Mouse (Mus musculus): ENCODE measurements around the gene Hoxa6. TPM values are rescaled to one million over a fixed set of nuclear protein-coding genes. Genes with fewer than 3 reads are reported as not detected.

Gene Hoxa6
- polyA plus RNA-seq, 1 experiment from 2014 or later, result 1.7 TPM

DNA sequence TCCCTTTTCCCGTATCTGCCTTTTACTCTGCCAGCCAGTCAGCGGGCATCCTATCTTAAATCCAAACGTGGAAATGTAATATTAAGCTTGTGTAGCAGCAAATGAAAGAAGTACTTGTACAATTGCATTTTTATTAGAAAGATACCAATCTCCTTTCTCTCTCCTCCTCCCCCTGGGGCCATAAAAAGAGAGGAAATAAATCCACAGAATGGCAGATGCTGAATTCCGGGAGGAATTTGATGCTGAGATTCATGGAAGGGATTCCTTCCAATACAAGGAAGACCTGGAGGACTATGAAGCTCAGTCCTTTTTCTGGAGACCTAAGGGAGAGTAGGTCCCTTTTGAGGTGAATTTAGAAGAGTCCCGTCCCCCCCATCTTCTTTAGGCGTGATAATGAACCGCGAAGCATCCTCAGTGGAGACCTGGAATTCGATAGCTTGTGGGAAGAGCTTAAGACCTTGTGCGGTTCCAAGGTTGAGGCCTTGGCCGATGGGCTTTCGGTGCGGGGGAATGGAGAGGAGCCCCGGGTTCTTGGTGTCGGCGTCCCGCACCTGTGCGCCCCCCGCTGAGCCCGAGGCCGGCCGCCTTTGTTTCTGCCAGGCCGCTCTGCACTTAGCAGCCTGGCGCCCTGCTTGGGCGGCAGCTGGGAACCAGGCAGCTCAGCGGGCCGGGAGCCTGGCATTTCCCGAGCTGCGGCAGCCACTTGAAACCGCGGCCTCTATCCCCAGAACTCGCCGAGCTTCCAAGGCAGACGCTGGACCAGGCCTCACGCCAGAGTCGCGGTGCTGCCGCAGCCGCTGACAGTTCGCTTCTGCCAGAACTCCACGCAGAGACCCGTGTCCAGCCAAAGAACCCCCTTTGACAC is 40.1 kb downstream of the Hoxa6 start:
- WGBS, result 8% methylated on average over 42 of the region's 42 CpGs

DNA sequence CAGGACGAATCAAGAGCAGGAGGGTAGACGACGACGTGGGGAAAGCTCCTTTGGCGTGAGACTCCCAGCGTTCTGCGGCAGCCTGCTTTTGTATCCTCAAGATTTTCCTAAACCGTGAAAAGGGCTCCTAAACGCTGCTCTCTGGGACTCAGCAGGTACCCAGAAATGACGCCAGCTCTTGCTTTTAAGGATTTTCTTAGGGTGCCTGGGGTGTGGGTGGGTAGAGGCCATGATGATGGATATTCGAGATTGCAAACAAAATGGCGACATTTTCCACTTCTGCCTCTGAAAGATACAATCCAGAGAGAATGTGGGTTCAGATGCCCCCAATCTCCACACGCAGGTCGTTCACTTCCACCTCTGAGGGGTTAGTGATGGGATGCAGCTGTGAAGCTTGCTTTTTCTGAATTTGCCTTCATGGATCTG is 40.8 kb downstream of the Hoxa6 start:
- H3K4me3 ChIP-seq (replicated peaks), result peak overlapping the region; percentile 45
- H3K9me3 ChIP-seq, result no peaks in the 10 kb centered on the region
- peak overlapping the region; percentile 89 for H3K27ac ChIP-seq
- H3K4me1 ChIP-seq, result peaks cover 38% of the 10 kb centered on the region
- peaks cover 21% of the 10 kb centered on the region for H3K27me3 ChIP-seq (replicated peaks)
- WGBS, result 25% methylated on average over 14 of the region's 14 CpGs
- peak overlapping the region; percentile 58 for H3K4me2 ChIP-seq
- no peaks in the 10 kb centered on the region for H3K36me3 ChIP-seq
- ATAC-seq (ENCODE audit: insufficient read depth, low FRiP score, low read depth), result no peak
- peak overlapping the region; percentile 45; the same call in 1 of the 2 replicates for H3K9ac ChIP-seq

More for the DNA sequence above, 40.1 kb downstream of the Hoxa6 start:
- Histone ChIP-seq H3K36me3 (no peaks in the 10 kb centered on the region), H3K9me3 (no peaks in the 10 kb centered on the region), H3K27ac (peak overlapping the region; percentile 89), H3K4me3 (replicated peaks) (peak overlapping the region; percentile 45), H3K4me2 (peak overlapping the region; percentile 58), H3K27me3 (replicated peaks) (peaks cover 21% of the 10 kb centered on the region), H3K9ac (peak overlapping the region; percentile 45), H3K4me1 (peaks cover 38% of the 10 kb centered on the region)
- ATAC-seq (ENCODE audit: insufficient read depth, low FRiP score, low read depth), result no peak

DNA sequence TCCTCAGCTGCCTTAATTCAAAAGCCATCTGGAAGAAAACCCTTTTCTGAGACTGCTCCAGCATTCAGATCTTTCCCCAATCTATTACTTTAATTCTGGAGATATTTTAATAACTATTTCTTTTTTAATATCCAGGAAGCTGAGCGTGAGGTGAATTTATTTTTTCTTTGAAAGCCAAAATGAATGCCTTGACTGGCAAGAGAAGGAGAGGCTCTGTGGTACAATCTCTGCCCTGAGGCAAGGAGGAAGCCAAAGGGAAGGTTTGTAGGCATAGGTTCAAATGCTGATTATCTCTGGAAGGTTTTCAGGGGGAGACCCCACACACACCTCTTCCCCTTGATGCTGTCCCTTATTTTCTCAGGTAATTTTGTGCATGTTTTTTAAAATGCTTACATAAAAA is 41.3 kb downstream of the Hoxa6 start:
- no peak for ATAC-seq (ENCODE audit: insufficient read depth, low FRiP score, low read depth)
- Histone ChIP-seq H3K9ac (peak overlapping the region; percentile 45; the same call in 1 of the 2 replicates), H3K4me1 (peaks cover 33% of the 10 kb centered on the region), H3K36me3 (no peaks in the 10 kb centered on the region), H3K4me3 (replicated peaks) (peak overlapping the region; percentile 45), H3K4me2 (peak overlapping the region; percentile 58), H3K27me3 (replicated peaks) (peaks cover 16% of the 10 kb centered on the region), H3K9me3 (no peaks in the 10 kb centered on the region), H3K27ac (peak overlapping the region; percentile 89)
- 30% methylated on average over 1 of the region's 1 CpGs for WGBS

- H3K9me3 ChIP-seq, result no peaks in the 10 kb centered on the region
- 10% methylated on average over 4 of the region's 4 CpGs for WGBS
- peak overlapping the region; percentile 89 for H3K27ac ChIP-seq
- H3K36me3 ChIP-seq, result no peaks in the 10 kb centered on the region
- H3K27me3 ChIP-seq (replicated peaks), result peaks cover 15% of the 10 kb centered on the region
- peak overlapping the region; percentile 45 for H3K4me3 ChIP-seq (replicated peaks)
- no peak for ATAC-seq (ENCODE audit: insufficient read depth, low FRiP score, low read depth)
- H3K9ac ChIP-seq, result peak overlapping the region; percentile 20; the same call in 1 of the 2 replicates
- H3K4me2 ChIP-seq, result peak overlapping the region; percentile 58
- peaks cover 27% of the 10 kb centered on the region for H3K4me1 ChIP-seq
Observed at GRCm38 (mm10) chr6:52166431-52167077, 42.0 kb downstream of the Hoxa6 start.

GRCm38 (mm10) chr6:52165441-52166370 is 42.8 kb downstream of the Hoxa6 start:
- Histone ChIP-seq H3K4me3 (replicated peaks) (peak overlapping the region; percentile 45), H3K9me3 (no peaks in the 10 kb centered on the region), H3K4me1 (peaks cover 20% of the 10 kb centered on the region), H3K9ac (peak overlapping the region; percentile 52), H3K4me2 (peak overlapping the region; percentile 58), H3K27me3 (replicated peaks) (peaks cover 9% of the 10 kb centered on the region), H3K27ac (peak overlapping the region; percentile 89), H3K36me3 (no peaks in the 10 kb centered on the region)
- 5% methylated on average over 28 of the region's 28 CpGs for WGBS
- ATAC-seq (ENCODE audit: insufficient read depth, low FRiP score, low read depth), result no peak

DNA sequence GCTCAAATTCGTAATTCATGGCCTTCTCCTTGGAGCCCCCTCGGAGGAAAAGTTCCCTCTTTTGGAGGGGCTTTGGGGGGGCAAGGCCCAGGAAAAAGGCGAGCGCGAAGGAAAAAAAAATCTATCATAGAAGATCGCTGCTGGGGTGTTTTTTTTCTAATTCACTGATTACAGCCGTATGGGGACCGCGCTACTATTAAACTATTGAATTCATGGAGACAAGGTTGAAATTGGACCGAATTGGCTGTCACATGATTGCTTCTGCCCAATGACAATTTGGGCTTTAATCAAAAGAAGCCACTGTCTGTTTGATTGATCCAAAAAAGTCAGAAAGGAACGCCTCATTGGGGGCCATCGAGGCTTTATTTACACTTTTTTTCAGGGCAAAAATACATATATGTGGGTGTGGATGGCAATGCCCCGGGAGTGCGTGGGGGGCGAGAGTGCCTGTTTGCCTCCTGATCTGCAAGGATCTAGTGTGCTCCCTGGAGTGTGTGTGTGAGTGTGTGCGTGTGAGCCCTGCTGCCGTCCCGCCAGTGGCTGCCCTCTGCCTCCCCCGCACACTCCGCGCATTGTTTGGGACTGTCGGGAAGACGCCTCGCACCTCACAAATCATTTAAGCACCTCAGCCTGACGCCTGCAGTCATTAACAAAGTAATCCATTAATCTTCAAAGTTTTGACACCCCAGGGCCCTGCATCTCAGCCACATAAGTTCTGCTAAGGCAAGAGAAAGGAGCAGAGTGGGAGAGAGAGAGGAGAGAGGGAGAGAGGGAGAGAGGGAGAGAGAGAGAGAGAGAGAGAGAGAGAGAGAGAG is 43.7 kb downstream of the Hoxa6 start, which contains the start of gene Hoxa2:
Hoxa2 (minus strand) TSS at position 206 of the 815 bp plus-strand sequence.
- peaks cover 6% of the 10 kb centered on the region; the same call in 1 of the 2 replicates for H3K27me3 ChIP-seq (replicated peaks)
- peak; percentile 10; the same call in 1 of the 2 replicates for ATAC-seq (ENCODE audit: insufficient read depth, low FRiP score, low read depth)
- WGBS, result 4% methylated on average over 25 of the region's 25 CpGs
- peak within 1 kb of the TSS; percentile 89 for H3K27ac ChIP-seq
- H3K4me1 ChIP-seq, result peaks cover 20% of the 10 kb centered on the region
- peak within 1 kb of the TSS; percentile 45 for H3K4me3 ChIP-seq (replicated peaks)
- H3K4me2 ChIP-seq, result peak within 1 kb of the TSS; percentile 58
- H3K36me3 ChIP-seq, result no peaks in the 10 kb centered on the region
- H3K9ac ChIP-seq, result peak within 1 kb of the TSS; percentile 52
- no peaks in the 10 kb centered on the region for H3K9me3 ChIP-seq

DNA sequence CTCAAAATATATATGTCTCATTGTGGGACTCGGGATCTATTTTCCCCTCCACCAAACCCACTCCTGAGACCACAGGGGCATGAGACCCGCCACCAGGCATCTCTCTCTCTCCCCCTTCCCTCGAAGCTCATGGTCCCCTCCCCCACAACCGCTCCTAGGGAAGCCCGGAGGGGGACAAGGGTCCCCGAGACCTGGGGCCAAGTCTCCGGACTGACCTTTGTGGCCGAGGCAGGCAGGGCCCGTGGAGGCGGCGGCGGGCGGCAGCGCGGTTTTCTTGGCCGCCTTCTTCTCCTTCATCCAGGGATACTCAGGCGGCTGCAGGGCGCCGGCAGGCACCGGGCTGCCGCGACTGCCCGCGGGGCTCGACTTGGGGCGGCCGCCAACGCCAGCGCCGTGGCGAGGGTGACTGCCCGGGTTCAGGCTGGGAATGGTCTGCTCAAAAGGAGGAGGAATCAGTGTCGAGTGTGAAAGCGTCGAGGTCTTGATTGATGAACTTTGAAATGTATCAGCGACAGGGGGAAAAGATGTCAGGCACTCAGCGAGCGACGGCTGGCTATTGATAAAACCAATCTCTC is 44.4 kb downstream of the Hoxa6 start:
- H3K4me1 ChIP-seq, result peaks cover 26% of the 10 kb centered on the region

GRCm38 (mm10) chr6:52163366-52164031 is 45.0 kb downstream of the Hoxa6 start:
- peak overlapping the region; percentile 45 for H3K4me3 ChIP-seq (replicated peaks)
- peaks cover 27% of the 10 kb centered on the region for H3K4me1 ChIP-seq
- peak overlapping the region; percentile 89 for H3K27ac ChIP-seq
- WGBS, result 12% methylated on average over 17 of the region's 17 CpGs
- H3K9ac ChIP-seq, result peak overlapping the region; percentile 35
- no peak for ATAC-seq (ENCODE audit: insufficient read depth, low FRiP score, low read depth)
- H3K36me3 ChIP-seq, result no peaks in the 10 kb centered on the region
- H3K27me3 ChIP-seq (replicated peaks), result peaks cover 5% of the 10 kb centered on the region; the same call in 1 of the 2 replicates
- H3K9me3 ChIP-seq, result no peaks in the 10 kb centered on the region
- peak overlapping the region; percentile 58 for H3K4me2 ChIP-seq

More for the DNA sequence above, 44.4 kb downstream of the Hoxa6 start:
- ATAC-seq (ENCODE audit: insufficient read depth, low FRiP score, low read depth), result no peak
- Histone ChIP-seq H3K36me3 (no peaks in the 10 kb centered on the region), H3K4me2 (peak overlapping the region; percentile 58), H3K27ac (peak overlapping the region; percentile 89), H3K9me3 (no peaks in the 10 kb centered on the region), H3K27me3 (replicated peaks) (peaks cover 5% of the 10 kb centered on the region; the same call in 1 of the 2 replicates), H3K9ac (peak overlapping the region; percentile 35), H3K4me3 (replicated peaks) (peak overlapping the region; percentile 45)
- 1% methylated on average over 31 of the region's 39 CpGs for WGBS

- 18% methylated on average over 14 of the region's 14 CpGs for WGBS
- Histone ChIP-seq H3K27me3 (replicated peaks) (peaks cover 3% of the 10 kb centered on the region; the same call in 1 of the 2 replicates), H3K27ac (peak overlapping the region; percentile 89), H3K9ac (peak overlapping the region; percentile 35; the same call in 1 of the 2 replicates), H3K36me3 (no peaks in the 10 kb centered on the region), H3K9me3 (no peaks in the 10 kb centered on the region), H3K4me2 (peak overlapping the region; percentile 58), H3K4me3 (replicated peaks) (peak overlapping the region; percentile 45), H3K4me1 (peaks cover 30% of the 10 kb centered on the region)
- ATAC-seq (ENCODE audit: insufficient read depth, low FRiP score, low read depth), result no peak
Observed at GRCm38 (mm10) chr6:52162611-52163365, 45.7 kb downstream of the Hoxa6 start.

Data from stomach, embryonic 15.5 days (tissue).